Mouse (Mus musculus): Measurements from ENCODE around the gene Asf1b. TPM values are rescaled to one million over a fixed set of nuclear protein-coding genes. Genes with fewer than 3 reads are reported as not detected.
"Not testable (repeated sequence)": the region's sequence is repeated elsewhere in the genome, so short reads cannot be mapped to it uniquely, and the experiment has no call there.

The Asf1b gene
- polyA plus RNA-seq, 1 experiment from 2014 or later: 52.2 TPM

DNA sequence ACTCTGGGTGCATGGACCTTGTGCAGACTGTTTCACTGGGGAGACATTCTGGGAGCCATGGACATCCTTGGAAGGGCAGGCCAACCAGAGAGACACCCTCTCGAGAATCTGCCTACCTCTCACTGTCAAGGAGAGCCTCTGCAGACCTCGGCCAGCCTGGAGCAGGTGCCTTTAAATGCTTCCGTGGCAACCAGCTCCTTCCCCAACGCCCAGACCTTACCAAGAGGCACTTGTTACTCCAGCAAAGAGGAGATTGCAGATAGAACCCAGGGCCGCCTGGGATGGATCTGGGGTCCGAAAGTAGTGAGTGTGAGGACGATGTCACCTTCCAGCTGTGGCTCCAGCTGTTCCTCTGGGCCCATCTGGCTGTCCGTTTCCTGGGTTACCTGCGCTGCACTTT is 22.9 kb downstream of the Asf1b start:
- 76% methylated on average over 9 of the region's 9 CpGs for WGBS

DNA sequence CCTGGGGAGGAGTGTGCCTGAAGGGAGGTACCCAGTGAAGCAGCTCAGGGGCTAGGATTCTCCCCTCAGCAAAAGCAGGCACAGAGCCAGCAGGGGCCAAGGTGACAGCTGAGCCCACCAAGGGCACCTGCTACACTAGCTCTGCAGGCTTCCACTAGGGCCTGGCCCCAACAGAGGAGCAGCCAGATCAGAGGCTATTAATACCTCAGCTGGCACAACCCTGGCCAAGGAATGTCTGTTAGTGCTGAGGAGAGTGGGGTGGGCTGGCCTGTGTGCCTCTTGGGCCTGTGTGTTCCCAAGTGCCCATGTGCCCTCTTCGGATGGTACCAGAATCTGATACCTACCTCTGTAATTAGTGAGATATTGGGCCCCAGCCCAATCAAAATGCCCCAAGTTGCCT is 24.9 kb downstream of the Asf1b start:
- Histone ChIP-seq H3K36me3 (peaks cover 65% of the 10 kb centered on the region), H3K27ac (no peak overlapping the region), H3K4me3 (replicated peaks) (no peak overlapping the region), H3K27me3 (no peaks in the 10 kb centered on the region), H3K9ac (replicated peaks) (no peak overlapping the region), H3K9me3 (0 out of 2 replicates have a peak, but pooled peaks cover 4% of the 10 kb centered on the region), H3K4me1 (replicated peaks) (peaks cover 20% of the 10 kb centered on the region), H3K4me2 (no peak overlapping the region)
- WGBS: 96% methylated on average over 1 of the region's 1 CpGs
- no peak for ATAC-seq (ENCODE audit: insufficient number of reproducible peaks, insufficient read depth, low FRiP score, low TSS enrichment, low read depth)

More for the DNA sequence above, 22.9 kb downstream of the Asf1b start:
- Histone ChIP-seq H3K9me3 (no peaks in the 10 kb centered on the region), H3K4me3 (replicated peaks) (no peak overlapping the region), H3K36me3 (peaks cover 47% of the 10 kb centered on the region), H3K4me2 (peak overlapping the region; percentile 28; the same call in 1 of the 2 replicates), H3K4me1 (replicated peaks) (peaks cover 34% of the 10 kb centered on the region), H3K27ac (peak overlapping the region; percentile 14), H3K9ac (replicated peaks) (no peak overlapping the region), H3K27me3 (no peaks in the 10 kb centered on the region)
- no peak for ATAC-seq (ENCODE audit: insufficient number of reproducible peaks, insufficient read depth, low FRiP score, low TSS enrichment, low read depth)

DNA sequence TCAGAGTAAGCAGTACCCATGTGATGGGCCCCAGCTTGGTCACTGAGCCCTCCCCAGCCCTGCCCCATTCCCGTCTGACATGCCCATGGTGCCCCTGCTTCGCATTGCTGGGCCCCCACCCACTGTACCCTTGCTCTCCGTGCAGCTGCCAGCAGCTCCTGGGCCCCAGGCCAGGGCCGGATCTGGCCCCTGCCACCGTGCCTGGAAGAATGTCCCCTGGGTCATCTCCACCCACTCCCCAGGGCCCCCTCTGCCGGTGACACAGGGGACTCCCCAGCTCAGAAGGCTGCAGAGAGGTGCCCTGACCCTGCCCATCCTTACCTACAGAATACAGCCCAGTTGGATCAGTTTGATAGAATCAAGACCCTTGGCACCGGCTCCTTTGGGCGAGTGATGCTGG is 25.5 kb downstream of the Asf1b start:
- no peak overlapping the region for H3K27ac ChIP-seq
- no peaks in the 10 kb centered on the region for H3K27me3 ChIP-seq
- H3K4me1 ChIP-seq (replicated peaks): peaks cover 20% of the 10 kb centered on the region
- H3K9me3 ChIP-seq: 0 out of 2 replicates have a peak, but pooled peaks cover 4% of the 10 kb centered on the region
- no peak for ATAC-seq (ENCODE audit: insufficient number of reproducible peaks, insufficient read depth, low FRiP score, low TSS enrichment, low read depth)
- peaks cover 71% of the 10 kb centered on the region for H3K36me3 ChIP-seq
- H3K9ac ChIP-seq (replicated peaks): no peak overlapping the region
- no peak overlapping the region for H3K4me2 ChIP-seq
- 84% methylated on average over 8 of the region's 8 CpGs for WGBS
- no peak overlapping the region for H3K4me3 ChIP-seq (replicated peaks)

DNA sequence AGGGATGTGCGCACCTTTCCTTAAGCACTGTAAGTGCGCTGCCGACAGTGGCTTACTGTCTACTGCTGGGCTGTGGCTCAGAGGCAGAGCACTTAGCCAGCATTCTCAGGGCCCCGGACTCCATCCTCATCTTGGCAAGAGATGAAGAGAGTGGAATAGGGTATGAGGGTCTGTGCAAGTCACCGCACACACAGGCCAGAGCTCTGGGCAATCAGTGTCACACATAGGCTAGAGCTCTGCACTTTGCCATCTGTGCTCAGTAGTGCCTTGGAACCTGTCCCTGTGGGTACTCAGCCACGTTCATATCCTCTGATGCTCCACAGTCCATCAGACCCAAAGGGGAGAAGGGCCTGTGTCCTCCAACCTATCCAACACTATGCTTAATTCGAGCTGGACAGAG is 26.2 kb downstream of the Asf1b start:
- H3K4me2 ChIP-seq: no peak overlapping the region
- no peak for ATAC-seq (ENCODE audit: insufficient number of reproducible peaks, insufficient read depth, low FRiP score, low TSS enrichment, low read depth)
- H3K9ac ChIP-seq (replicated peaks): no peak overlapping the region
- H3K27ac ChIP-seq: no peak overlapping the region
- H3K9me3 ChIP-seq: 0 out of 2 replicates have a peak, but pooled peaks cover 4% of the 10 kb centered on the region
- H3K4me3 ChIP-seq (replicated peaks): no peak overlapping the region
- WGBS: 97% methylated on average over 7 of the region's 7 CpGs
- peaks cover 77% of the 10 kb centered on the region for H3K36me3 ChIP-seq
- H3K4me1 ChIP-seq (replicated peaks): peaks cover 20% of the 10 kb centered on the region
- no peaks in the 10 kb centered on the region for H3K27me3 ChIP-seq

DNA sequence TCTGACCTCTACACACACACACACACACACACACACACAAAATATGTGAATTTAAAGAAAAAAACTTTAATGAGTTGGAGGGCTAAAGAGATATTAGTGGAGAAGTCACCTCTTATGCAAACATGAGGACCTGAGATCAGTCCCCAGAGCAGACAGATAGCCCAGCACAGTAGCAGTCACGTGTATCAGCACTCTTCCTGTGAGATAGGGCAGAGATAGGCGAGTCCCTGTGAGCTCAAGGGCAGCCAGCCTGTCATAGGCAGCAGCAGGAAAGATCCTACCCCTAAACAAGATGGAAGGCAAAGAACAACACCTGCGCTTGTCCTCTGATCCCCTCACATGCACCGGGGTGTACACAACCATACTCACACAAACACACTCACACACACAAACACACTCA is 27.1 kb downstream of the Asf1b start:
- H3K36me3 ChIP-seq: peaks cover 87% of the 10 kb centered on the region
- no peak overlapping the region for H3K9ac ChIP-seq (replicated peaks)
- no peaks in the 10 kb centered on the region for H3K27me3 ChIP-seq
- WGBS: 90% methylated on average over 4 of the region's 4 CpGs
- no peak overlapping the region for H3K27ac ChIP-seq
- peaks cover 11% of the 10 kb centered on the region for H3K4me1 ChIP-seq (replicated peaks)
- H3K4me3 ChIP-seq (replicated peaks): no peak overlapping the region
- ATAC-seq (ENCODE audit: insufficient number of reproducible peaks, insufficient read depth, low FRiP score, low TSS enrichment, low read depth): no peak
- H3K9me3 ChIP-seq: 0 out of 2 replicates have a peak, but pooled peaks cover 4% of the 10 kb centered on the region
- H3K4me2 ChIP-seq: no peak overlapping the region

DNA sequence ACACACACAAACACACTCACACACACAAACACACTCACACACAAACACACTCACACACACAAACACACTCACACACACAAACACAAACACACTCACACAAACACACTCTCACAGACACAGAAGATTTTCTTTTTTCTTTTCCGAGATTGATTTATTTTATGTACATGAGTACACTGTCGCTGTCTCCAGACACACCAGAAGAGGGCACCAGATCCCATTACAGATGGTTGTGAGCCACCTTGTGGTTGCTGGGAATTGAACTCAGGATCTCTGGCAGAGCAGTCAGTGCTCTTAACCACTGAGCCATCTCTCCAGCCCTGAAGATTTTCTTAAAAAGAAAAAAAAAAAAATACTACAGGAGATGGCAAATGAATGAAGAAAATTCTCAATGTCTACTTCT is 27.9 kb downstream of the Asf1b start:
- not testable (repeated sequence) for H3K9me3 ChIP-seq; H3K4me3 ChIP-seq (replicated peaks); H3K27me3 ChIP-seq; H3K4me2 ChIP-seq; H3K9ac ChIP-seq (replicated peaks); H3K4me1 ChIP-seq (replicated peaks); H3K27ac ChIP-seq; ATAC-seq (ENCODE audit: insufficient number of reproducible peaks, insufficient read depth, low FRiP score, low TSS enrichment, low read depth)
- 97% methylated on average over 2 of the region's 2 CpGs for WGBS
- H3K36me3 ChIP-seq: peaks cover 93% of the 10 kb centered on the region

DNA sequence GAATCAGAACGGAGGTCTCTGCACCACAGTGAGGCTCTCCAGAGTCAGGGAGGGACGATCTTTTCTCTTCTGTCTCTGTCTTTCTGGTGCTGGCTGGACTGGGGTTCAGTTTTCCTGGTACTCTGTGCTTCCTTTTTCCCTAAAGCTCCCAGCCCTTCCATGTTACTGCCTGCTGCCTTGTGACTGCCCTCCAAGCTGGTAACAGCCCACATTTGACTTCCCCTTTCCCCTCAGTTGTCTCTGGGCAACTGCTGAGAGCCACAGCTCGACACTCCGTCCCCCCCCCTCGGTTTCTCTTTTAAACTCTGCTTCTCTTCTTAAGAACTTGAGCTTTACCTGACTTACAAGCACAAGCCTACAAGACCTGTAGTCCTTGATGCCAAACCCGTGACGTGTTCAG is 33.9 kb downstream of the Asf1b start:
- ATAC-seq (ENCODE audit: insufficient number of reproducible peaks, insufficient read depth, low FRiP score, low TSS enrichment, low read depth): no peak
- no peak overlapping the region for H3K27ac ChIP-seq

DNA sequence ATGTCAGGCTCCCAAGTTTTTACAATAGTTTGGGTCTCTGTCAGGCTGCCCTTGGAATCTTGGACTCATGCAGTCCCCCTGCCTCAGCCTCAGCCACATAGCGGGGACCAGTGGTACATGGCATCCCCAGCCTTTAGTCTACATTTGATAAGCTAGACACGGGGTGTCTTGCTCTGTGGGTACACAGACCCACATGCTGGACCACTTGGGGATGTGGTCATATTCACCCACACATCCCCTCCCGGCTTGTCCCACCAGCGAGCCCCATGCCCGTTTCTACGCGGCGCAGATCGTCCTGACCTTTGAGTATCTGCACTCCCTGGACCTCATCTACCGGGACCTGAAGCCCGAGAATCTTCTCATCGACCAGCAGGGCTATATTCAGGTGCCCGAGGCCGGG is 34.9 kb downstream of the Asf1b start:
- Histone ChIP-seq H3K9me3 (no peaks in the 10 kb centered on the region), H3K4me2 (no peak overlapping the region), H3K4me1 (replicated peaks) (no peaks in the 10 kb centered on the region), H3K27me3 (no peaks in the 10 kb centered on the region), H3K9ac (replicated peaks) (no peak overlapping the region), H3K4me3 (replicated peaks) (no peak overlapping the region), H3K36me3 (peaks cover 89% of the 10 kb centered on the region), H3K27ac (no peak overlapping the region)
- WGBS: 93% methylated on average over 14 of the region's 14 CpGs
- no peak for ATAC-seq (ENCODE audit: insufficient number of reproducible peaks, insufficient read depth, low FRiP score, low TSS enrichment, low read depth)

More for the DNA sequence above, 33.9 kb downstream of the Asf1b start:
- WGBS: 87% methylated on average over 7 of the region's 7 CpGs
- H3K27me3 ChIP-seq: no peaks in the 10 kb centered on the region
- H3K4me1 ChIP-seq (replicated peaks): no peaks in the 10 kb centered on the region
- no peak overlapping the region for H3K4me3 ChIP-seq (replicated peaks)
- H3K9me3 ChIP-seq: no peaks in the 10 kb centered on the region
- H3K9ac ChIP-seq (replicated peaks): no peak overlapping the region
- H3K36me3 ChIP-seq: peaks cover 89% of the 10 kb centered on the region
- no peak overlapping the region for H3K4me2 ChIP-seq

DNA sequence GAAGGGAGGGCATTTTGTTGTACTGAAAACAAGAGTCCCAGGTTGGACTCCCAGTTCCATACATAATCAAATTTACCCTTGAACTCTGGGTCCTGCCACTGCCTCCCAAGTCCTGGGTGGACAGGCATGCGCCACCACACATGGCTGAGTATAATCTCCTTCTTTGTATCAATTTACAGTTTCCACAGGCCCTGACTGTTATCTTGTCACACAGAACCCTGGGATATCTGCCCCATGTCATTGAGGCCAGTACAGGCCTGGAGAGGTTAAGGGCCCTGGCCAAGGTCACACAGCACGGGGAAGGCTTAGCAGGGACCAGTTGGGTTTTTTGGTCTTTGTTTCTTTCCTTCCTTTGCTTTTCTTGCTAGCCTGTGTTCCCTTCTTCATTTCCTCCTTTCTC is 37.2 kb downstream of the Asf1b start:
- no peak overlapping the region for H3K4me3 ChIP-seq (replicated peaks)
- peaks cover 67% of the 10 kb centered on the region for H3K36me3 ChIP-seq
- H3K27me3 ChIP-seq: no peaks in the 10 kb centered on the region
- no peaks in the 10 kb centered on the region for H3K9me3 ChIP-seq
- no peak overlapping the region for H3K9ac ChIP-seq (replicated peaks)
- H3K4me1 ChIP-seq (replicated peaks): peaks cover 7% of the 10 kb centered on the region
- no peak overlapping the region for H3K27ac ChIP-seq
- ATAC-seq (ENCODE audit: insufficient number of reproducible peaks, insufficient read depth, low FRiP score, low TSS enrichment, low read depth): no peak
- no peak overlapping the region for H3K4me2 ChIP-seq
- 94% methylated on average over 2 of the region's 2 CpGs for WGBS

DNA sequence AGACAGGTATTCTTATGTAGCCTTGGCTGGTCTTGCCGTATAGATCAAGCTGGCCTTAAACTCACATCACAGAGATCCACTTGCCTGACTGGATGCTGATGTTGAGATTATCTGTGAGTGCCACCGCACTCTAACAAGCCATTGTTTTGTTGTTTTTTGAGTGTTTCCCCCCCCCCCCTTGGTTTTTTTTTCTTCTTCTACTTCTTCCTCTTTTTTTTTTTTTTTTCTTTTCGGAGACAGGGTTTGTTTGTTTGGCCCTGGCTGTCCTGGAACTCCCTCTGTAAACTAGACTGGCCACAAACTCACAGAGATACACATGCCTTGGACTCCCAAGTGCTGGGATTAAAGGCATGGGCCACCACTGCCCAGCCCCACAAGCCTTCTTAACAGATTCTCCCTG is 38.7 kb downstream of the Asf1b start:
- WGBS: 82% methylated on average over 3 of the region's 3 CpGs
- Histone ChIP-seq H3K4me2 (no peak overlapping the region), H3K9me3 (no peaks in the 10 kb centered on the region), H3K27me3 (peaks cover under 1% of the 10 kb centered on the region; the same call in 1 of the 2 replicates), H3K36me3 (peaks cover 52% of the 10 kb centered on the region), H3K27ac (no peak overlapping the region), H3K4me1 (replicated peaks) (peaks cover 12% of the 10 kb centered on the region), H3K9ac (replicated peaks) (no peak overlapping the region), H3K4me3 (replicated peaks) (no peak overlapping the region)
- ATAC-seq (ENCODE audit: insufficient number of reproducible peaks, insufficient read depth, low FRiP score, low TSS enrichment, low read depth): no peak

DNA sequence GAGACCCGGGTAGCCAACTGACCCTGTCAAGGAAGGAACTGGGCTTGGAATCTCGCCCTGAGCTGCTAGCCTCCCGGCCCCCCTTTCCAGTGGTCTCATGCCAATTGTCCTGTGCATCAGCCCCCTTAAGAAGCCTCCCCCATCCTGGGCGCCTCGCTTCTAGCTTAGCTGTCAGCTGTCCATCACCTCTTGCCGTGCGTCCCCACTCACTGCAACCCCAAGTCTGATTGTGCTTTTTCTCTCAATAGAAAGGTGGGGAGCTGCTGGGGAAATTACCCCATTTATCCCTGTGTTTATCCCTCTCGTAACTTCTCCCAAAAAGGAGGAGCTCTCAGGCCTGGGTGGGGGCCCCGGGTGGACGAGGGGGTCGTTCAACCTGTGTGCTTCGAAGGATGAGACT is 40.7 kb downstream of the Asf1b start:
- H3K36me3 ChIP-seq: peaks cover 50% of the 10 kb centered on the region
- H3K27me3 ChIP-seq: peaks cover 12% of the 10 kb centered on the region
- peak overlapping the region; percentile 84 for H3K4me3 ChIP-seq (replicated peaks)
- peaks cover 29% of the 10 kb centered on the region for H3K4me1 ChIP-seq (replicated peaks)
- no peaks in the 10 kb centered on the region for H3K9me3 ChIP-seq
- H3K9ac ChIP-seq (replicated peaks): peak overlapping the region; percentile 91; the same call in 1 of the 2 replicates
- ATAC-seq (ENCODE audit: insufficient number of reproducible peaks, insufficient read depth, low FRiP score, low TSS enrichment, low read depth): peak; percentile 16; the same call in 1 of the 2 replicates
- whole genome bisulfite sequencing: 14% methylated on average over 12 of the region's 12 CpGs
- peak overlapping the region; percentile 81 for H3K4me2 ChIP-seq
- H3K27ac ChIP-seq: peak overlapping the region; percentile 99

Data from limb, embryonic 12.5 days (tissue).